Mouse (Mus musculus): ENCODE measurements around the gene As3mt.
"Not testable (repeated sequence)": the region's sequence is repeated elsewhere in the genome, so short reads cannot be mapped to it uniquely, and the experiment has no call there.

The As3mt gene

GRCm38 (mm10) chr19:46741574-46741973, 34.3 kb downstream of the As3mt start:
- DNase-seq (ENCODE audit: low read depth in 2 of 2, low spot score in 2 of 2) = no peak

DNA sequence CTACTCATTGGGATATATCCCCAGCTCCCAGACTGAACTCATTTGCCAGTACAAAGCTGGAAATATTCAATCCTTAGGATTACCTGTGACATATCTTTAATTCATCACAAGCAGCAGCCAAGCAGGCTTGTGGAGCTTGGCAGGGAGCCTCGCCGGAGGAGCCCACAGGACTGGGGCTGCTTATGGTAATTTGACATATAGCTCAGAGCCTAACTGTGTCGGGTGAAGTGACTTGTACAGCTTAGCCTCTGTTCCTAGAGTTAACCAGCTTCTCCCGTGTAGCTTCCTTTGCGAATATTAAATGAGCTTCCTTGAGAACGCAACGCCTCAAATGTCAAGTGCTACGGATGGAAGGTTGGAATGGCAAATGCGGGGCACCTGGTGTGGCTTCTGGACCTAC, 37.4 kb downstream of the As3mt start:
- no peak for DNase-seq (ENCODE audit: low read depth in 2 of 2, low spot score in 2 of 2)

GRCm38 (mm10) chr19:46747799-46748198, 40.5 kb downstream of the As3mt start:
- no peak for DNase-seq (ENCODE audit: low read depth in 2 of 2, low spot score in 2 of 2)

DNA sequence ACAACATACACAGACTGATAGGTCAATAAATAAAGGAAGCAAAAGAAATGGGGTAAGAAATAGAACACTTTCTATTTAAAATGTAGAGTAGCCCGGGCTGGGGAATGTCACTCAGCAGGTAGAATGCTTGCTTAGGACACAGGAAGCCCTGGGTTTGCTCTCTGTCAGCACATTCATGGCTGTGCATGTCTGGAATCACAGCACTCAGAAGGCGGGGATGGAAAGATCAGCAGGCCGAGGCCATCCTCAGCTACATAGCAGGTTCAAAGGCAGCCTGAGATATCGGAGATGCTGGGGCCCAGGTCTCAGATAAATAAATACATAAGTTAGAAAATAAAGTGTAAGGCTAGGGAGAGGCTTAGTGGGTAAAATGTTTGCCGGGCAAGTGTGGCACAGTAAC, 45.0 kb downstream of the As3mt start:
- DNase-seq (ENCODE audit: low read depth in 2 of 2, low spot score in 2 of 2) = no peak

- DNase-seq (ENCODE audit: low read depth in 2 of 2, low spot score in 2 of 2) = peak; percentile 17 to 30
Measured at GRCm38 (mm10) chr19:46755066-46755465, 47.8 kb downstream of the As3mt start.

GRCm38 (mm10) chr19:46756221-46756620, 49.0 kb downstream of the As3mt start:
- no peak for DNase-seq (ENCODE audit: low read depth in 2 of 2, low spot score in 2 of 2)

DNA sequence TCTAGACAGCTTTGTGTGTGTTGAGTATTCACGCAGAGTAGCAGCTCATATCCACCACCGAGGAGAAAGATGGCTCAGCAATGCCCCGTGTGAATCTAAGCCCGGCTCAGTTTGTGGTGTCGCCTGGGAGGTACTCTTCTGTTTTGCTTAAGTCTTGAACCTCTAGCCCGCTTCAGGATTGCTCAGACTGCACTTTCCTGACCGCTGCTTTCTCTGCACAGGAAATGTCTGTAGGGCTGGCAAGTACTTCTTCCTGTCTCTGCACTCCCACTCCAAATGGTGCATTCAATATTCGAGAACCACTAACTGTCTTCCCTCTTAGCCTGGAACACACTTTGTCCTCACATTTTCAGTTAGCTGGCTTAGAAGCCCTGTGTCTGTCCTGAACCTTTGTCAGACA, 51.8 kb downstream of the As3mt start:
- DNase-seq (ENCODE audit: low read depth in 2 of 2, low spot score in 2 of 2) = peak; percentile 12 to 16

- not testable (repeated sequence) for DNase-seq (ENCODE audit: low read depth in 2 of 2, low spot score in 2 of 2)
Measured at GRCm38 (mm10) chr19:46759909-46760308, 52.7 kb downstream of the As3mt start.

GRCm38 (mm10) chr19:46760375-46761160, 53.3 kb downstream of the As3mt start:
- peak; percentile 76 to 83 for DNase-seq (ENCODE audit: low read depth in 2 of 2, low spot score in 2 of 2)

- peak; percentile 99 for DNase-seq (ENCODE audit: low read depth in 2 of 2, low spot score in 2 of 2)
Measured at GRCm38 (mm10) chr19:46761247-46761946, 54.1 kb downstream of the As3mt start, which contains the start of gene Cnnm2. Gene Cnnm2 (plus strand): TSS chr19:46761596.

DNA sequence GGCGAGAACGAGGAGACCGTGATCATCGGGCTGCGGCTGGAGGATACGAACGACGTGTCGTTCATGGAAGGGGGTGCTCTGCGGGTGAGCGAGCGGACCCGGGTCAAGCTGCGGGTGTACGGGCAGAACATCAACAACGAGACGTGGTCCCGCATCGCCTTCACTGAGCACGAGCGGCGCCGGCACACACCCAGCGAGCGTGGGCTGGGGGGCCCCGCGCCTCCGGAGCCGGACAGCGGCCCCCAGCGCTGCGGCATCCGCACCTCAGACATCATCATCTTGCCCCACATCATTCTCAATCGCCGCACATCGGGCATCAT, 54.7 kb downstream of the As3mt start:
- DNase-seq (ENCODE audit: low read depth in 2 of 2, low spot score in 2 of 2) = no peak

- DNase-seq (ENCODE audit: low read depth in 2 of 2, low spot score in 2 of 2) = peak; percentile 28 to 29
Measured at GRCm38 (mm10) chr19:46762291-46762991, 55.2 kb downstream of the As3mt start.

GRCm38 (mm10) chr19:46762992-46763342, 55.7 kb downstream of the As3mt start:
- DNase-seq (ENCODE audit: low read depth in 2 of 2, low spot score in 2 of 2) = no peak

DNA sequence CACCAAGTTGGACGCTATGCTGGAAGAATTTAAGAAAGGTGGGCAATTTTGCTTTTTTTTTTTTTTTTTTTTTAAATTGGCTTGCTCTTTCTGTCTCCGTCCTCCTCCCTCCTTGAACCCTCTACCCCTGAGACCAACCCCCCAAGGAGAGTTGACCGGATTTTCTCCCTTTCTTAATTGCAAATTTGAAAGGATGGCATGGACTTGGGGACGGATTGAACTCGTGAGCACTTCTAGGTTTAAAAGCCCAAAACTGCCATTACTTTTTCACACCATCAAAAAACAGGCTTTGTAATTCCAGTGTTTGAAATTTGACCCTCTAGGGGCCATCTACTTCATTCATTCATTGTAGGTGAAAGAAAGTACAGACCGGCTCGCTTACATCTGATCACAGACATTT, 56.1 kb downstream of the As3mt start:
- DNase-seq (ENCODE audit: low read depth in 2 of 2, low spot score in 2 of 2) = no peak

GRCm38 (mm10) chr19:46763932-46764762, 56.9 kb downstream of the As3mt start:
- DNase-seq (ENCODE audit: low read depth in 2 of 2, low spot score in 2 of 2) = no peak

- DNase-seq (ENCODE audit: low read depth in 2 of 2, low spot score in 2 of 2) = no peak
Measured at GRCm38 (mm10) chr19:46764763-46765117, 57.5 kb downstream of the As3mt start.

DNA sequence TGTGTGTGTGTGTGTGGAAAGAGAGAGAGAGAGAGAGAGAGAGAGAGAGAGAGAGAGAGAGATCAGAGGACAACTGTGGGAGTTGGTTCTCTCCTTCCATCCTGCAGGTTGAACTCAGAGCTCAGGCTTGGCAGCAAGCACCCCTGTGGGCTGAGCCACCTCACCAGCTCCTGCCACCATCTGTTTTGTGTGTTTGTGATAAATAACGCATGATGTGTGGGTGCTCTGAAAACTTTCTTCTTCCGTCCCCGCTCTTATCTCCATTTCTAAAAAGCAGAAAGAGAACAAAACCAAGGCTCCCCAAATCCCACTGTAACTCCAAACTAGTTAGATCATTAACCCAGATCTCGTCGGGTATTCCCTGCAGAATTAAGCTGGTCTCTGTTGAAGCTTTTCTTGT, 58.9 kb downstream of the As3mt start:
- no peak for DNase-seq (ENCODE audit: low read depth in 2 of 2, low spot score in 2 of 2)

- no peak for DNase-seq (ENCODE audit: low read depth in 2 of 2, low spot score in 2 of 2)
Measured at GRCm38 (mm10) chr19:46769759-46770158, 62.5 kb downstream of the As3mt start.

DNA sequence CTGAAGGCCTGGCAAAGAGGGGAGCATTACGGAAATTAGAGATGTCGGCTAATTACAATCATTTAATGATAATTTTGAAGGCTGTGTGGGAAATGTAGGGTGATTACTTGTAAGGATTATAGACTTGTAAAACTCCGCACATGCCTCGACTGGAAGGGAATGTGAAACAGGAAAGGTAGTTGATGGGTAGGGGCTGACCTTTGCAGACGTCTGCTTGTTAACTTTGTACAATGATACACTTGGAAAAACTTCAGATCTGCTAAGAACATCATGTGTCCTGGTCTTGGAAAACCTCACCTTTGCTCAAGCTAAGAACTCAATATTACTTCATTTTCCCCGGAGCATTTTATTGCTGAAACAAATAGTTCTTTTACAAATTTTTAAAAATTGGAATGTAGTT, 64.5 kb downstream of the As3mt start:
- DNase-seq (ENCODE audit: low read depth in 2 of 2, low spot score in 2 of 2) = no peak

DNA sequence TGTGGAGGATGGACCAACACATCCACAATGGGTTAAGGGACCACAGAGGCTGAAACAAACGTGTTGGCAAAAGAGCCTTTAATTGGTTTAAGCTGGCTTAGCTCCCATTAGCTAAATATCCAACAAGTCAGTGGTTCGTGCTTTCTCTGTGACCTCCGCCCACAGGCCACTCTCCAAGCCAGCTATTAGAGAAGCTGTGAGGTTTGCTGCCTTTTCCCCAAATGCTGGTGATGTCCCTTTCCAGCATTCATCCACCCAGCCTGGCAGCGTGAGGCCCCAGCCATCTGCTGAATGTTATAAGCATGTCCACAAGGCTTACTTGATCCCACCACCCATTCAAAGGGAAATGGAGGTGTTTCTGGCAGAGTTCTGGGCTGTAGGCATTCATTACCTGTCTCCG, 69.1 kb downstream of the As3mt start:
- DNase-seq (ENCODE audit: low read depth in 2 of 2, low spot score in 2 of 2) = no peak

DNA sequence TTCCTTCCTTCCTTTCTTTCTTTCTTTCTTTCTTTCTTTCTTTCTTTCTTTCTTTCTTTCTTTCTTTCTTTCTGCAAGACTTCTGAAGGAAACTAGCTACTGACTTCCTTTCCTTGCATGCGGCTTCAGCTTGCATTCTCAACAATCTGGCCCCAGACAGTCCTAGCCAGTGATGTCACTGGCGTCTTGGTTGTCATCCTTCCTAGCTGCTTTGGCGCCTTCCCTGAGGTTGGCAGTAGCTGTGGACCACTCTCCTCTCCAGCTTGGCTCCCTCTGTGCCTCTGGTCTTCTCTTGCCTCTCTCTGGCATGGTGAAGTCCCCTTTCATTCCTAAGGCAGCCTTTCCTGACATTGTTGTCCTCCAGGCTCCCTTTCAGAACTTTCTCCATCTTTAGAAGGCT, 69.6 kb downstream of the As3mt start:
- no peak for DNase-seq (ENCODE audit: low read depth in 2 of 2, low spot score in 2 of 2)
